Mouse (Mus musculus) hindbrain, embryonic 11.5 days (tissue): ENCODE results near the gene Pde7b. TPM values are rescaled to one million over a fixed set of nuclear protein-coding genes. Genes with fewer than 3 reads are reported as not detected.

Experiments
- ATAC-seq: fragments of 200-750 bp; cut with Nextera tagmentation; 2 replicates; pipeline ENCODE4 v1.8.0; 2017; ENCODE audit warnings: mild to moderate bottlenecking, moderate TSS enrichment, moderate library complexity; ENCODE audit not compliant: low FRiP score
- DNase-seq: peaks from one replicate; pipeline ENCODE4 v3.0.0-alpha.2; 2015; ENCODE audit warnings: low spot score
- H3K27ac ChIP-seq: fragments of 300-500 bp; sonication (generic); 2 replicates; pipeline ENCODE4 v1.5.1; 2014; ENCODE audit warnings: mild to moderate bottlenecking, low read depth, low read length
- H3K27me3 ChIP-seq: fragments of 300-500 bp; sonication (generic); 2 replicates; pipeline ENCODE4 v1.6.1; 2014; ENCODE audit warnings: mild to moderate bottlenecking, low read length, moderate library complexity, mixed read lengths; ENCODE audit not compliant: control insufficient read depth, insufficient read depth
- H3K36me3 ChIP-seq: fragments of 300-500 bp; sonication (generic); 2 replicates; pipeline ENCODE4 v1.6.1; 2014; ENCODE audit warnings: mild to moderate bottlenecking, low read length, moderate library complexity, mixed read lengths; ENCODE audit not compliant: control insufficient read depth, insufficient read depth
- H3K4me1 ChIP-seq: fragments of 300-500 bp; sonication (generic); replicated peaks from 2 replicates; pipeline ENCODE4 v1.6.1; 2014; ENCODE audit warnings: low read length, mixed read lengths; ENCODE audit not compliant: control insufficient read depth, insufficient read depth
- H3K4me2 ChIP-seq: fragments of 300-500 bp; sonication (generic); replicated peaks from 2 replicates; pipeline ENCODE4 v1.6.1; 2014; ENCODE audit warnings: mild to moderate bottlenecking, low read depth, low read length
- H3K4me3 ChIP-seq: fragments of 300-500 bp; sonication (generic); 2 replicates; pipeline ENCODE4 v1.5.1; 2014; ENCODE audit warnings: low read depth, low read length
- H3K9ac ChIP-seq: fragments of 300-500 bp; sonication (generic); 2 replicates; pipeline ENCODE4 v1.6.1; 2014; ENCODE audit warnings: low read depth, low read length
- H3K9me3 ChIP-seq: fragments of 300-500 bp; sonication (generic); 2 replicates; pipeline ENCODE4 v1.6.1; 2016; ENCODE audit warnings: low read length; ENCODE audit not compliant: control insufficient read depth
- WGBS: fragments of 180-500 bp; shearing (Covaris S2); extraction: QIAGEN DNeasy Blood & Tissue Kit; methylation state at CpG from one replicate; pipeline ENCODE4 v1.1.7; 2014; 5-methylcytosine and 5-hydroxymethylcytosine counted together
- polyA plus RNA-seq: library from polyadenylated mRNA; unstranded; fragments of >200 nt; fragmentation: Nextera tagmentation; extraction: Ambion mirVana; gene quantifications from 2 replicates; pipeline ENCODE4 v1.2.1, GENCODE M21; 2014

Pde7b gene
- polyA plus RNA-seq, 1 experiment from 2014 or later, result 3.4 TPM

GRCm38 (mm10) chr10:20509819-20510218 is 215.1 kb downstream of the Pde7b start:
- 91% methylated on average over 4 of the region's 4 CpGs for WGBS
- H3K4me1 ChIP-seq, result no peaks in the 10 kb centered on the region
- no peak overlapping the region for H3K27ac ChIP-seq
- no peak overlapping the region for H3K4me2 ChIP-seq
- ATAC-seq, result no peak
- DNase-seq, result no peak
- no peaks in the 10 kb centered on the region for H3K27me3 ChIP-seq
- H3K9me3 ChIP-seq, result no peaks in the 10 kb centered on the region
- H3K4me3 ChIP-seq, result no peak overlapping the region
- no peak overlapping the region for H3K9ac ChIP-seq
- H3K36me3 ChIP-seq, result no peaks in the 10 kb centered on the region

- Histone ChIP-seq H3K4me1 (no peaks in the 10 kb centered on the region), H3K27me3 (no peaks in the 10 kb centered on the region), H3K27ac (no peak overlapping the region), H3K9ac (no peak overlapping the region), H3K36me3 (no peaks in the 10 kb centered on the region), H3K4me3 (no peak overlapping the region), H3K9me3 (no peaks in the 10 kb centered on the region), H3K4me2 (no peak overlapping the region)
- ATAC-seq (no peak), DNase-seq (no peak)
- WGBS, result 76% methylated on average over 3 of the region's 3 CpGs
These were observed 216.4 kb downstream of the Pde7b start for GRCm38 (mm10) chr10:20508497-20508896.

- Histone ChIP-seq H3K9ac (no peak overlapping the region), H3K4me2 (no peak overlapping the region), H3K4me3 (no peak overlapping the region), H3K36me3 (no peaks in the 10 kb centered on the region), H3K27me3 (no peaks in the 10 kb centered on the region), H3K9me3 (no peaks in the 10 kb centered on the region), H3K4me1 (no peaks in the 10 kb centered on the region), H3K27ac (no peak overlapping the region)
- ATAC-seq (no peak), DNase-seq (no peak)
- WGBS, result 68% methylated on average over 9 of the region's 9 CpGs
These were observed 217.0 kb downstream of the Pde7b start for GRCm38 (mm10) chr10:20507732-20508412.

GRCm38 (mm10) chr10:20507069-20507468 is 217.8 kb downstream of the Pde7b start:
- Histone ChIP-seq H3K4me3 (no peak overlapping the region), H3K4me1 (no peaks in the 10 kb centered on the region), H3K4me2 (no peak overlapping the region), H3K9me3 (no peaks in the 10 kb centered on the region), H3K27ac (no peak overlapping the region), H3K27me3 (no peaks in the 10 kb centered on the region), H3K36me3 (no peaks in the 10 kb centered on the region), H3K9ac (no peak overlapping the region)
- DNase-seq (no peak), ATAC-seq (no peak)
- WGBS, result 83% methylated on average over 2 of the region's 2 CpGs

- H3K27ac ChIP-seq, result no peak overlapping the region
- H3K4me2 ChIP-seq, result no peak overlapping the region
- no peak overlapping the region for H3K9ac ChIP-seq
- no peak for ATAC-seq
- H3K9me3 ChIP-seq, result no peaks in the 10 kb centered on the region
- no peaks in the 10 kb centered on the region for H3K4me1 ChIP-seq
- WGBS, result 76% methylated on average over 10 of the region's 10 CpGs
- H3K4me3 ChIP-seq, result no peak overlapping the region
- H3K27me3 ChIP-seq, result no peaks in the 10 kb centered on the region
- H3K36me3 ChIP-seq, result no peaks in the 10 kb centered on the region
- DNase-seq, result no peak
These were observed 219.4 kb downstream of the Pde7b start for GRCm38 (mm10) chr10:20505454-20505853.

GRCm38 (mm10) chr10:20504800-20505199 is 220.1 kb downstream of the Pde7b start:
- Histone ChIP-seq H3K4me1 (no peaks in the 10 kb centered on the region), H3K27me3 (no peaks in the 10 kb centered on the region), H3K4me3 (no peak overlapping the region), H3K36me3 (no peaks in the 10 kb centered on the region), H3K9ac (no peak overlapping the region), H3K9me3 (no peaks in the 10 kb centered on the region), H3K4me2 (no peak overlapping the region), H3K27ac (no peak overlapping the region)
- ATAC-seq, result no peak
- 89% methylated on average over 3 of the region's 3 CpGs for WGBS
- no peak for DNase-seq

- Histone ChIP-seq H3K4me2 (no peak overlapping the region), H3K27ac (no peak overlapping the region), H3K9ac (no peak overlapping the region), H3K27me3 (no peaks in the 10 kb centered on the region), H3K4me1 (no peaks in the 10 kb centered on the region), H3K36me3 (no peaks in the 10 kb centered on the region), H3K9me3 (no peaks in the 10 kb centered on the region), H3K4me3 (no peak overlapping the region)
- ATAC-seq, result no peak
- DNase-seq, result no peak
- WGBS, result 92% methylated on average over 17 of the region's 17 CpGs
These were observed 221.4 kb downstream of the Pde7b start for GRCm38 (mm10) chr10:20503265-20504025.

GRCm38 (mm10) chr10:20501221-20501620 is 223.7 kb downstream of the Pde7b start:
- no peaks in the 10 kb centered on the region for H3K9me3 ChIP-seq
- ATAC-seq (no peak), DNase-seq (no peak)
- no peak overlapping the region for H3K4me2 ChIP-seq
- H3K4me3 ChIP-seq, result no peak overlapping the region
- H3K27me3 ChIP-seq, result no peaks in the 10 kb centered on the region
- WGBS, result 77% methylated on average over 6 of the region's 6 CpGs
- H3K9ac ChIP-seq, result no peak overlapping the region
- H3K4me1 ChIP-seq, result no peaks in the 10 kb centered on the region
- no peaks in the 10 kb centered on the region for H3K36me3 ChIP-seq
- H3K27ac ChIP-seq, result no peak overlapping the region

GRCm38 (mm10) chr10:20495051-20495450 is 229.8 kb downstream of the Pde7b start:
- no peak overlapping the region for H3K9ac ChIP-seq
- no peak for ATAC-seq
- 85% methylated on average over 4 of the region's 4 CpGs for WGBS

More at GRCm38 (mm10) chr10:20495051-20495450, 229.8 kb downstream of the Pde7b start:
- Histone ChIP-seq H3K27me3 (no peaks in the 10 kb centered on the region), H3K4me3 (no peak overlapping the region), H3K9me3 (no peaks in the 10 kb centered on the region), H3K4me1 (no peaks in the 10 kb centered on the region), H3K4me2 (no peak overlapping the region), H3K36me3 (no peaks in the 10 kb centered on the region), H3K27ac (no peak overlapping the region)
- no peak for DNase-seq
